Mouse (Mus musculus) spleen, adult 2 months (tissue): ENCODE measurements around the gene Fbxo47.

Source experiments
- CTCF ChIP-seq: fragments of 200-500 bp; IDR thresholded peaks from 2 replicates; pipeline ENCODE4 v1.5.1; 2011; ENCODE audit warnings: mild to moderate bottlenecking, inconsistent platforms; ENCODE audit not compliant: insufficient read depth, insufficient read length, insufficient replicate concordance; ENCODE audit errors: extremely low read depth
- POLR2A ChIP-seq: fragments of 200-500 bp; IDR thresholded peaks from 2 replicates; pipeline ENCODE4 v1.6.1; 2011; ENCODE audit warnings: low read depth, low read length, inconsistent platforms

GRCm38 (mm10) chr11:97825295-97825694 is 58.7 kb downstream of the Fbxo47 start:
- no peak for TF ChIP-seq POLR2A
- TF ChIP-seq CTCF = no peak
